Mouse (Mus musculus): ENCODE data around the gene Ctrb1.

Ctrb1 gene

DNA sequence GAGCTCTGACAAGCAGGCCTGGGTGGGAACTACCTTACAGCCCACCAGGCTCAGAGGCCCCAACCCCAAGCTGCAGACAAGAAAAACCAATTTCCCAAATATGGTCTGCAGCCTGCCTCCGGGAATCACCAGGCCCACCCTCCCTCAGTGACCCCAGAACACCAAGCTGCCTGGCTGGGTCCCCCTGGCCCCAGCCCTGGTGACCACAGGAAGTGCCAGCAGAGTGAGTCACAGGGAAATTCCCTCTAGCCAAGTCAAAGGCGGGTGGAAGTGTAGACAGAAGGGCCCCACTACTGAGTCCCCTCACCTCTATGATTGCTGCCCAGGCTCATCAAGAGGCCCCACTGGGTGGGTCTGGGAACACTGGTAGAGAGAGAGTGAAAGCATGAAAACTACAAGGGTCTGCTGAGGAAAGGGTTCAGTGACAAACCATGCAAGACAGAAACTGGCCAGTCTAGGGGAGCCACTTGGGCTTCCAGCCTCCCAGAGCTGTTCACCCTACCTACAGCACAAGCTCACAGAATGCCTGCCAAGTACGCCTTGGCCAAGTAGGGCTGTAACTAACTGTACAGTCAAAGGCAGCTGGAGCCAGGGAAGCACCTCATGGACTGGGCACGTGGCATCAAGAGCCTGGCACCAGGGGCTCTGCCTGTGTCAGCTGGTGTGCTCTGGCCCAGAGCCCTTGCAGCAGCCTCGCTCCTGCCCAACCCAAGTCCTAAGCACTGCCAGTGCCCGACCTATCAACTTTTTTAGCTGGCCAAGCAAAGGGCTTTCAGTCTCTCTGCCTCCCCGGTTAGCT lies 35.5 kb upstream of the Ctrb1 start:
- Histone ChIP-seq H3K9me3 (ENCODE audit: low read length) (no peaks in the 10 kb centered on the region), H3K27me3 (ENCODE audit: insufficient read depth, low read length) (no peaks in the 10 kb centered on the region), H3K4me3 (replicated peaks; ENCODE audit: low read length) (no peak overlapping the region), H3K4me1 (replicated peaks; ENCODE audit: low read depth, low read length) (peaks cover 74% of the 10 kb centered on the region), H3K36me3 (ENCODE audit: insufficient read depth, low read length) (peaks cover 39% of the 10 kb centered on the region)
- TF ChIP-seq POU5F1 (IDR thresholded peaks at IDR 0.05; ENCODE audit: borderline replicate concordance, low read length) (no peak), CTCF (conservative IDR thresholded peaks at IDR 0.05; ENCODE audit: low read length) (no peak)

DNA sequence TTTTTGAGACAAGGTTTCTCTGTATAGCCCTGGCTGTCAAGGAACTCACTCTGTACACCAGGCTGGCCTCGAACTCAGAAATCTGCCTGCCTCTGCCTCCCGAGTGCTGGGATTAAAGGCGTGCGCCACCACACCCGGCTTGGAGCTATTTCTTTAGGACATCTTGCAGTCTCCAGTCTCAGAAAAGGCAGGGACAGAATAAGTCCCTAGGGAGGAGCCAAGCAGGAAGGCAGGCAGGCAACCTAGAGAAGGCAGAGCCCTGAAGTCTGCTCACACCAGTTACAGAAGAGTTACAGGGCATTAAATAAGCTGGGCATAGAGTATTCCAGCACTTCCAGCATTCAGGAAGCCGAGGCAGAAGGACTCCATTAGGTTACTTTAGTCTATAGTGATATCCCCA lies 34.5 kb upstream of the Ctrb1 start:
- Histone ChIP-seq H3K4me3 (replicated peaks; ENCODE audit: low read length) (no peak overlapping the region), H3K4me1 (replicated peaks; ENCODE audit: low read depth, low read length) (peaks cover 74% of the 10 kb centered on the region), H3K36me3 (ENCODE audit: insufficient read depth, low read length) (peaks cover 49% of the 10 kb centered on the region), H3K9me3 (ENCODE audit: low read length) (no peaks in the 10 kb centered on the region), H3K27me3 (ENCODE audit: insufficient read depth, low read length) (no peaks in the 10 kb centered on the region)
- TF ChIP-seq NANOG (IDR thresholded peaks at IDR 0.05; ENCODE audit: borderline replicate concordance, low read length) (no peak), CTCF (conservative IDR thresholded peaks at IDR 0.05; ENCODE audit: low read length) (no peak), POU5F1 (IDR thresholded peaks at IDR 0.05; ENCODE audit: borderline replicate concordance, low read length) (no peak)

DNA sequence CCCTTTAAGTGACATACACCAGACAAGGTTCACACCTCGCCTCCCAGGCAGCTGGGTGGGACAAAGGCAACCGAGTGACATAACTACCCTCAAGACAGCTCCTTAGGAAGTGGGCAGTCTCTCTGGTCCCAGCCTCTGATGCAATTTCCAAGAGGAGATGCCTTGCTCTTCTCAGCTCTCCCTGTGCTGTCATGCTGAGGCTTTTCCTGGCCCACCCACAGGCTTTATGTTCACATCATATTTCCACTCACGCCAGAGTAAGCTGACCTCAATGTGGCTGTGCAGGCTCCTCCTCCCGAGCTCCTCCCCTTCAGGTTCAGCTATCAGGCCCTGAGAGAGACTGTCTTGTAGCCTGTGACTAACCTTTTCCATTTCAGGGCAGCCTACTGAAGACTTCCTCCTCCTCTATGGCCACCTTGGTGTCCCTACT lies 29.3 kb upstream of the Ctrb1 start:
- TF ChIP-seq POU5F1 (IDR thresholded peaks at IDR 0.05; ENCODE audit: borderline replicate concordance, low read length) (no peak), CTCF (conservative IDR thresholded peaks at IDR 0.05; ENCODE audit: low read length) (no peak)
- Histone ChIP-seq H3K9me3 (ENCODE audit: low read length) (no peaks in the 10 kb centered on the region), H3K4me3 (replicated peaks; ENCODE audit: low read length) (no peak overlapping the region), H3K4me1 (replicated peaks; ENCODE audit: low read depth, low read length) (peaks cover 76% of the 10 kb centered on the region), H3K27me3 (ENCODE audit: insufficient read depth, low read length) (no peaks in the 10 kb centered on the region), H3K36me3 (ENCODE audit: insufficient read depth, low read length) (peaks cover 65% of the 10 kb centered on the region)

DNA sequence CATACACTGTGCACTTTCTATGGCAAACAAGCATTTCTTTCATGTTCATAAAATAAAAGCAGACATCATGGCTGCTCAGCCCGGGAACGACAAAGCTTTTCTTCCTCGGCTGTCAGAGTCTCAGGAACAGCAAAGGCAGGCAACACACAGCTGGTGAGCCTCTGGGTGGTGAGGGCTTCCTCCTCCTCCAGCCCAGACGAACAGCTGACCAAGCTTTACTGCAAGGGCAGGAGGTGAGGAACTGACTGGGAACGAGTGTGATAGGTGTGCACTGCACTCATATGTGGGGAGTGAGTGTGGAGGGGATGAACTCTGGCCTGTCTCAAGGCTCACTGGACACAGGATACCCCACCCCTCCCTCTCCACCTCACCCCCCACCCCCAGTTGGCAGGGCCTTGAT lies 28.1 kb upstream of the Ctrb1 start:
- no peaks in the 10 kb centered on the region for H3K9me3 ChIP-seq (ENCODE audit: low read length)

DNA sequence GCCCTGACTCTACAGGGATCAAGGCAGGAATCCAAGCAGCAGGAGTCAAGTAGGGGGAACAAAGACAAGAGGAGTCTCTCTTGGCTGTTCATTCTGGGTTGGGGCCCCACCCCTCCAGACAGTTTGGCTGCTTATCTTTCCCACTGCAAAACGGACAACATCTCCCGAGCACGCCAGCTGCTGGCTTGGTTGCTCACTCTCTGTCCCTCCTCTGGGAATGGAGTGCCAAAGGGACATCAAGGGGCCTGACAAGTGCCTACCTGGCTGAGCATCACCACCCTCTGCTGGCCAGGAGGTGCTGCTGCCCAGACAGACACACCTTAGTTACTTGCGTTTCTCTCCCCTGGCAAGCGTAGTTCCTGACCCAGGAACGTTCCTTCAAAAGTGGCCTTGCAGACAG lies 27.1 kb upstream of the Ctrb1 start:
- H3K9me3 ChIP-seq (ENCODE audit: low read length), result no peaks in the 10 kb centered on the region
- TF ChIP-seq POU5F1 (IDR thresholded peaks at IDR 0.05; ENCODE audit: borderline replicate concordance, low read length), result no peak
- no peak for TF ChIP-seq NANOG (IDR thresholded peaks at IDR 0.05; ENCODE audit: borderline replicate concordance, low read length)
- TF ChIP-seq CTCF (conservative IDR thresholded peaks at IDR 0.05; ENCODE audit: low read length), result peak; percentile 14; the same call in 1 of the 2 replicates
- peaks cover 84% of the 10 kb centered on the region for H3K36me3 ChIP-seq (ENCODE audit: insufficient read depth, low read length)
- H3K4me1 ChIP-seq (replicated peaks; ENCODE audit: low read depth, low read length), result peaks cover 84% of the 10 kb centered on the region
- no peaks in the 10 kb centered on the region for H3K27me3 ChIP-seq (ENCODE audit: insufficient read depth, low read length)
- 0 out of 2 replicates have a peak overlapping the region, but pooled peaks have one; percentile 4 for H3K4me3 ChIP-seq (replicated peaks; ENCODE audit: low read length)

More for the DNA sequence above, 28.1 kb upstream of the Ctrb1 start:
- H3K36me3 ChIP-seq (ENCODE audit: insufficient read depth, low read length), result peaks cover 74% of the 10 kb centered on the region
- TF ChIP-seq POU5F1 (IDR thresholded peaks at IDR 0.05; ENCODE audit: borderline replicate concordance, low read length) (no peak), NANOG (IDR thresholded peaks at IDR 0.05; ENCODE audit: borderline replicate concordance, low read length) (no peak), CTCF (conservative IDR thresholded peaks at IDR 0.05; ENCODE audit: low read length) (no peak)
- H3K27me3 ChIP-seq (ENCODE audit: insufficient read depth, low read length), result no peaks in the 10 kb centered on the region
- peaks cover 76% of the 10 kb centered on the region for H3K4me1 ChIP-seq (replicated peaks; ENCODE audit: low read depth, low read length)
- H3K4me3 ChIP-seq (replicated peaks; ENCODE audit: low read length), result no peak overlapping the region

DNA sequence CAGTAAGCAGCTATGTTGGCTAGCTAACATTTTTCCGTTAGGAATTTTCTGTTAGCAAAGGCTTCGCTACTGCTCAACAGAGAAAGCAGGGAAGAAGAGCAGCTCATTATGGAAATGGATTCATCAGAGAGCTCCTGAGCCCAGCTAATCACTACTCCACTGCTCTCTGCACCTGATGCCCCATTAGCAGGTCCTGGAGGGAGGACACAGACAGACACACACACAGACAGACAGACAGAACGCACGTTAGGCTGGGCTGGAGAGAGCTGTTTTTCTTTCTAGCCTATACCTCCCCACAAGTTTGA lies 26.6 kb upstream of the Ctrb1 start:
- no peak for TF ChIP-seq NANOG (IDR thresholded peaks at IDR 0.05; ENCODE audit: borderline replicate concordance, low read length)
- TF ChIP-seq POU5F1 (IDR thresholded peaks at IDR 0.05; ENCODE audit: borderline replicate concordance, low read length), result no peak
- TF ChIP-seq CTCF (conservative IDR thresholded peaks at IDR 0.05; ENCODE audit: low read length), result no peak
- no peaks in the 10 kb centered on the region for H3K9me3 ChIP-seq (ENCODE audit: low read length)
- H3K4me1 ChIP-seq (replicated peaks; ENCODE audit: low read depth, low read length), result peaks cover 88% of the 10 kb centered on the region
- H3K4me3 ChIP-seq (replicated peaks; ENCODE audit: low read length), result 0 out of 2 replicates have a peak overlapping the region, but pooled peaks have one; percentile 13
- peaks cover 89% of the 10 kb centered on the region for H3K36me3 ChIP-seq (ENCODE audit: insufficient read depth, low read length)
- no peaks in the 10 kb centered on the region for H3K27me3 ChIP-seq (ENCODE audit: insufficient read depth, low read length)

DNA sequence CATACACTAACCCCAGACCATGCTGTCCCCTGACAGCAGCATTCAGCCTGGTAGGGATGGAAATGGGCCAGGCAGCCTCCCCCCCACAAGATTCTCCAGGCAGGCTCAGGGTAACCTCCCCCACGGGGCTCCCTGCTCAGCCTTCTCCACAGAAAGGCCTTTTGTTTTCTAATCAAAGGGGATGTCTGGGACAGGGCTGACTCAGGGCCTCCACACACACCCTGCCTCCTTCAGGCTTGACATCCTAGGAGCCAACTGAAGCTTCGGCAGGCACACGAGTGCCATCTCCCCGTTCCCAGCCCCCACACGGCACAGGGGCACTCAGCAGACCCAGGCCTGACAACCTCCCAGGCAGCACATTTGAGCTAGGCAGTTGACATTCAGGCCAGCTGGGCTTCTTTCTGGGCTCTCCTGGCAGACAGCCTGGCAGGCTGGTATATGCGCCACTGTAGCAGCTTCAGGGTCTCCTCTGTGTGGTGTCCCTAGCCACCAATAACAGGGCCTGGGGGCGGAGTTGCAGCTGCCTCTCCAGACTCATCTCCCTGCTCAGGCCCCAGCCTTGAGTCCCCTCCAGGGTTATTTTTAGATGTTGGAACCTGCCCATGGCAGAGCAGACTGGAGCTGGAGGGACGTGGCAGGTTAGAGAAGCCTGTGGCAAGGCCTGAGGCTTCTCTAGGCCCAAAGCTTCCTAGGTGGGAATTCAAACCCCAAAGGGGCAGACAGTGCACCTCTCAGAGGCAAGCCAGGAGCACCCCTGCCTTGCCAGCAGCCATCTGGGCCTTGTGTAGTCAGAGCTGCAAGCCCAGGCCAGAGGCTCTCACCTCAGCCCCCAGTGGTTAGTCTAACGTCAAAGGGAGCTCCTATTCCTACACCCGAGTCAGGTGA lies 26.0 kb upstream of the Ctrb1 start:
- Histone ChIP-seq H3K27me3 (ENCODE audit: insufficient read depth, low read length) (no peaks in the 10 kb centered on the region), H3K4me3 (replicated peaks; ENCODE audit: low read length) (peak overlapping the region; percentile 13; the same call in 1 of the 2 replicates), H3K9me3 (ENCODE audit: low read length) (no peaks in the 10 kb centered on the region), H3K4me1 (replicated peaks; ENCODE audit: low read depth, low read length) (peaks cover 92% of the 10 kb centered on the region), H3K36me3 (ENCODE audit: insufficient read depth, low read length) (peaks cover 95% of the 10 kb centered on the region)
- TF ChIP-seq CTCF (conservative IDR thresholded peaks at IDR 0.05; ENCODE audit: low read length) (no peak), POU5F1 (IDR thresholded peaks at IDR 0.05; ENCODE audit: borderline replicate concordance, low read length) (no peak), NANOG (IDR thresholded peaks at IDR 0.05; ENCODE audit: borderline replicate concordance, low read length) (no peak)

DNA sequence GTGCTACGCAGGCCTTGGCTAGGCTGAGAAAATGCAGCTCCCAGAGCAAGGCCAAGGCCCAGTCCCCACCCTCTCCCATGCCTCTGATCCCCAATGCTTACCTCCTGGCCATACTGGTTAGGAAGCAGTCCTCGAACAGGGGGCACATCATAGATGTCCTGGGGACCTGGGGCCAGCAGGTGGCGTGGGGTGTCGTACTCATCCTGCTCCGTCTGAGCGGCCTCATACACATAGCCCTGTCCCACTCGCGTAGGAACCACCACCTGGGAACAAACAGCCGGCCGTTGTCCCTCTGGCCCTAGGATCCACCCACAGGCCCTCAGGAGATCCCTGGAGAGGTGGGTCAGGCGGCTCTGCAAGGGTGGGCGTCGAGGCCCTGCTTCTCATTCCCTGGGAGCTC lies 24.7 kb upstream of the Ctrb1 start:
- Histone ChIP-seq H3K36me3 (ENCODE audit: insufficient read depth, low read length) (peaks cover 97% of the 10 kb centered on the region), H3K4me1 (replicated peaks; ENCODE audit: low read depth, low read length) (peaks cover 90% of the 10 kb centered on the region), H3K27me3 (ENCODE audit: insufficient read depth, low read length) (no peaks in the 10 kb centered on the region), H3K9me3 (ENCODE audit: low read length) (no peaks in the 10 kb centered on the region), H3K4me3 (replicated peaks; ENCODE audit: low read length) (no peak overlapping the region)
- no peak for TF ChIP-seq CTCF (conservative IDR thresholded peaks at IDR 0.05; ENCODE audit: low read length)
- no peak for TF ChIP-seq NANOG (IDR thresholded peaks at IDR 0.05; ENCODE audit: borderline replicate concordance, low read length)
- TF ChIP-seq POU5F1 (IDR thresholded peaks at IDR 0.05; ENCODE audit: borderline replicate concordance, low read length), result no peak

Measured in E14TG2a.4 (cell line).